Mouse (Mus musculus) hindbrain, embryonic 14.5 days (tissue): ENCODE measurements at regions not wholly inside any gene's neighbourhood (a gene's known extent, or its start where the extent isn't known, plus 50 kb on each side); places are given as distances from the start of the nearest gene placed in this dataset.

Experiments
- ATAC-seq: fragments of 200-750 bp; cut with Nextera tagmentation; 2 replicates; pipeline ENCODE4 v1.8.0; 2017; ENCODE audit warnings: moderate number of reproducible peaks, mild to moderate bottlenecking, moderate TSS enrichment, moderate library complexity; ENCODE audit not compliant: low FRiP score
- DNase-seq: peaks from one replicate; pipeline ENCODE4 v3.0.0-alpha.2; 2015; ENCODE audit warnings: low spot score
- H3K27ac ChIP-seq: fragments of 300-500 bp; sonication (generic); 2 replicates; pipeline ENCODE4 v1.5.1; 2014; ENCODE audit warnings: mild to moderate bottlenecking, moderate library complexity
- H3K27me3 ChIP-seq: fragments of 300-500 bp; sonication (generic); 2 replicates; pipeline ENCODE4 v1.6.1; 2014; ENCODE audit warnings: mild to moderate bottlenecking, low read length, mixed read lengths; ENCODE audit not compliant: control insufficient read depth, insufficient read depth
- H3K36me3 ChIP-seq: fragments of 300-500 bp; sonication (generic); replicated peaks from 2 replicates; pipeline ENCODE4 v1.6.1; 2014; ENCODE audit not compliant: control insufficient read depth, insufficient read depth
- H3K4me1 ChIP-seq: fragments of 300-500 bp; sonication (generic); replicated peaks from 2 replicates; pipeline ENCODE4 v1.6.1; 2014; ENCODE audit warnings: antibody characterized with exemption, low read length, mixed read lengths; ENCODE audit not compliant: control insufficient read depth, insufficient read depth
- H3K4me2 ChIP-seq: fragments of 300-500 bp; sonication (generic); replicated peaks from 2 replicates; pipeline ENCODE4 v1.6.1; 2014; ENCODE audit warnings: mild to moderate bottlenecking, moderate library complexity
- H3K4me3 ChIP-seq: fragments of 300-500 bp; sonication (generic); replicated peaks from 2 replicates; pipeline ENCODE4 v1.5.1; 2014; ENCODE audit warnings: mild to moderate bottlenecking, low read length
- H3K9ac ChIP-seq: fragments of 300-500 bp; sonication (generic); 2 replicates; pipeline ENCODE4 v1.6.1; 2014
- H3K9me3 ChIP-seq: fragments of 300-500 bp; sonication (generic); 2 replicates; pipeline ENCODE4 v1.6.1; 2016; ENCODE audit warnings: low read length; ENCODE audit not compliant: control insufficient read depth
- WGBS: fragments of 180-500 bp; shearing (Covaris S2); extraction: QIAGEN DNeasy Blood & Tissue Kit; methylation state at CpG from one replicate; pipeline ENCODE4 v1.1.7; 2014; 5-methylcytosine and 5-hydroxymethylcytosine counted together

DNA sequence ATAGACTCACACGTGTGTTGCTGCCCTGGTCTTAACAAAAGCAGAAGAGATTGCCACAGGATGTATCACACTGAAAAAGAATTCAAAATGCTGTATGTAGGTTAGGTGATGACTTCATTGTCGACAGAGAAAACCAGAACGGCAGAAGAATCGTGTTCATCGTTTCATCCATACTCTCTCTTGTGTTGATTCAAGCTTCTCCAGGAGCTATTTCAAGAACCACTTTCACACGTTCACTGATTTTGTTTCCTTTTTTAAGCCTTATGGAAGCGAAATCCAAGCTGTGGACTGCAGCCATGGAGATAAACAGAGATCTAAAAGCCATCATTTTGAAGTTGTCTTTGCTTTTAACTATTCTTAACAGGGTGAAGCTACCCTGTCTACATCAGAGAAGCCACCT is 63.2 kb upstream of the Tmc3 start:
- Histone ChIP-seq H3K4me2 (no peak overlapping the region), H3K27ac (no peak overlapping the region), H3K4me1 (no peaks in the 10 kb centered on the region), H3K4me3 (no peak overlapping the region), H3K9ac (no peak overlapping the region), H3K27me3 (no peaks in the 10 kb centered on the region), H3K36me3 (no peaks in the 10 kb centered on the region), H3K9me3 (no peaks in the 10 kb centered on the region)
- WGBS, result 91% methylated on average over 7 of the region's 7 CpGs
- no peak for ATAC-seq
- no peak for DNase-seq
